In genomic region chr10:44308280-44308679, GRCm38 (mm10) we compare ENCODE assay signal across 14 mouse cellular contexts.
"Had no signal": no experiment of that assay in that cellular context is flagged by ENCODE, and none has a peak within 500 bp of the region (broad histone marks: within the 10 kb centered on the region; RNA-seq: fewer than 3 reads in every experiment).

No protein-coding gene starts in this region.

- ATAC-seq: midbrain, embryonic 16.5 days had no signal

- DNase-seq: lung, adult 18-20 months; lung, embryonic 14.5 days; lung, postnatal 10 days; lung, postnatal 4 days; midbrain, embryonic 14.5 days; retina, postnatal 1 day; right cerebral cortex, adult 18-20 months; right cerebral cortex, postnatal 25 days; right cerebral cortex, postnatal 4 days; spleen, adult 18-20 months; thymus, adult 18-20 months; thymus, postnatal 14 days; thymus, postnatal 36 days had no signal
